Mouse (Mus musculus) forelimb bud, embryonic 11.5 days (tissue): ENCODE measurements around the gene Atad2b.

ENCODE experiments used
- DNase-seq: peaks from one replicate; pipeline ENCODE4 v3.0.0-alpha.2; 2012; ENCODE audit warnings: low read depth, low spot score

Atad2b gene

DNA sequence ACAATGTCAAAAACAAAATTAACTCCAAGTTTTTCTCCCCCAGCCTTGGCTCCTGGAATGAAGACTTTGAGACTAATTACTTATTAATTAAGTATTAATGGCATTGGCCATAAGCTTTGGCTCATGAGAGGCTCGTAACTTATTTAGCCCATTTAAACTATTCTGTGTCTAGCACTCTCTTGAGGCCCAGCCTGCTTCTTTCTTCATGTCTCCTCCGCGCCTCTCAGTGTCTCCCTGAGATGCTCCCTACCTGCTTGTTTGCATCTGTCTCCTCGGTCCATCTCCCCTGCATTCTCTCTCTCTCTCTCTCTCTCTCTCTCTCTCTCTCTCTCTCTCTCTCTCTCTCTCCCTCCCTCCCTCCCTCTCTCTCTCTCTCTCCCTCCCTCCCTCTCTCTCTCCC is 164.3 kb downstream of the Atad2b start:
- DNase-seq, result no peak

DNA sequence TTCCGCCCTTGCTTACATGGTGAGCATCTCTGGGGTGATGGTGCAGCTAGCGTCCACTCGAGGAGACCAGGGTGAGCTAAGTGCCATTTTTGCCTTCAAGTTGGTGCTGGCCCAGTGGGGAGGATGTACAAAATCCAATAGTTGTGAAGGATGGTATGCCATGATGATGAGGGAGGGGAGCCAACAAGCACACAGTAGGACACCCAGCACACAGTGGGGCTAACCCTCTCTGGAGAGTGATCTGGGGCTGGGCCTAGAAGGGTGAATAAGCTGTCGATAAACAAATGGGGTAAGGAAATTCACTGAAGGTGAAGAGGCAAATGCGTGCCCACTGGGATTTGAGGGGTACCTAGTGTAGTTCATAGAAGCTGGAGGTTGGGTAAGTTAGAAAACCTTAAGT is 167.6 kb downstream of the Atad2b start:
- no peak for DNase-seq

DNA sequence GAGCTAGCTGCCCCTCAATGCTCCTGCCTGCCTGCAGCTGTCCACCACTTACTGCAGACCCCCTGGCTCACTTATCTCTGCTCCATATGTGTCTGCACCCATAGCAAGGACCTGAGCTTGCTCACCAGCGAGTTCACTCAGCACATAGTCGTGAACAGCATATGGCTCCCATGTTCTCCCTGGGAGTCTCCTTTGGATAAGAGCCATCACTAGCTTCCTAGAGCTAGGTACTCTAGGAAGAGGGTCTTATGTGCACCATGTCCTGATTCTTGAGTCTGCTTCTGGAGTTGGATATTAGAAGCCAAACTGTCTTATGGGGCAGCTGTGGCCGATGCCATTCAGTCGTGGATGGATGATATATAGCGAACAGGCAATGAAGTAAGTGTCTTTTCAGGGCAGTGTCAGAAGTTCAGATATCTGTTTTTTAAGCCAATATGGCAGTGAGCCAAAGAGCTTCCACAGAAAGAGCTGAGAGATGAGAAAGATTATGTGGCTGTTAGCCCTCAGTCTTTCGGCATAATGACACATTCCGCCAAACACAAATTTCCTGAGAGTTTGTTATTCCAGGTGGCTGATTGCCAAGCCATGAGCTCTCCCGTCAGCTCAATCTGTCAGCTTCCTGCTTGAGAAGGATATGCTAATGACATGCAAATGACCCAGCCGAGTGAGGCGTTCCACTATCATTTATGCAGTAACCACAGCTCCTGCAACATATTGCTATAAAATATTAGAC is 170.8 kb downstream of the Atad2b start:
- DNase-seq, result no peak

DNA sequence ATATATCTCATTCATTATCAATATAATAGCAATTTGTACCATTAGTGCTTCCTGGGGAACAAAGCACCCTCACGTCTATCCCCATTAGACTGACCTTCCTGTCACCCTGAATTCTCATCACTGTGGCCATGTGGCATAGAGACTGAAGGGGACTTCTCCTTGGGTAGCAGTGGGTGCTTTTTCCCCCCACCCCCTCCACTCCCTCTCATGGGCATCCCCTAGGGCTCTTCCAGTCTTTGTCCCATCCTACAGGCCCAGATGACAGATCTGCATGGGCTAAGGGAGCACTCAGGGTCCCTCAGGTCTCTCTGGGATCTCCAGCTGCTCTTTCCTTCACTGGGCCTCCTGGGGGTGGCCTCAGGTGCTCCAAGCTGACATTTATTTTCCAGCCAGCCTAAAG is 171.5 kb downstream of the Atad2b start:
- DNase-seq, result no peak
